Mouse (Mus musculus) urinary bladder, postnatal 25 days (tissue): ENCODE results near the gene Atp2c2.

ENCODE experiments used
- DNase-seq: peaks from one replicate; pipeline ENCODE4 v3.0.0; 2022; ENCODE audit warnings: low spot score

The Atp2c2 gene

GRCm38 (mm10) chr8:119784676-119785075 lies 84.9 kb downstream of the Atp2c2 start:
- DNase-seq: no peak

GRCm38 (mm10) chr8:119785764-119786405 lies 86.1 kb downstream of the Atp2c2 start:
- no peak for DNase-seq

GRCm38 (mm10) chr8:119786871-119787270 lies 87.1 kb downstream of the Atp2c2 start:
- no peak for DNase-seq

GRCm38 (mm10) chr8:119787341-119787740 lies 87.5 kb downstream of the Atp2c2 start:
- no peak for DNase-seq

GRCm38 (mm10) chr8:119788607-119789381 lies 89.0 kb downstream of the Atp2c2 start:
- DNase-seq: no peak

DNA sequence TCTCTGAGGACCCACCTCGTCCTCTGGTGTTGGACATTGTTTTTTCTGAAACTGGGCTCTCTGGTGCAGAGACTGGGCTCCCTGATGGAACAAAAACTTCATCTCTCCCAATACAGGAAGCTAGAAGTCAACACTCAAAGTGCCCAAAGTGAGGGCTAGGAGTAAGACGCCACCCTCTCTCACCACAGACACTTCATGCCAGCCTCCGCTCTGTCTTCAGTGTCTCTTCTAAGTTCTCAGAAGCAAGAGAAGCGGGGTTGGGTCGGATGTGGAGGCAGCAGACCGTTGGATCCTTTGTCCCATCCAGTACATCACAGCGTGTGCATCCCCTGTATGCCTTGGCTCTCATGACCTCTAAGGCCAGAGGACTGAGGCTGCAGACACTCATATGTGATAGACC lies 89.8 kb downstream of the Atp2c2 start:
- DNase-seq: no peak

DNA sequence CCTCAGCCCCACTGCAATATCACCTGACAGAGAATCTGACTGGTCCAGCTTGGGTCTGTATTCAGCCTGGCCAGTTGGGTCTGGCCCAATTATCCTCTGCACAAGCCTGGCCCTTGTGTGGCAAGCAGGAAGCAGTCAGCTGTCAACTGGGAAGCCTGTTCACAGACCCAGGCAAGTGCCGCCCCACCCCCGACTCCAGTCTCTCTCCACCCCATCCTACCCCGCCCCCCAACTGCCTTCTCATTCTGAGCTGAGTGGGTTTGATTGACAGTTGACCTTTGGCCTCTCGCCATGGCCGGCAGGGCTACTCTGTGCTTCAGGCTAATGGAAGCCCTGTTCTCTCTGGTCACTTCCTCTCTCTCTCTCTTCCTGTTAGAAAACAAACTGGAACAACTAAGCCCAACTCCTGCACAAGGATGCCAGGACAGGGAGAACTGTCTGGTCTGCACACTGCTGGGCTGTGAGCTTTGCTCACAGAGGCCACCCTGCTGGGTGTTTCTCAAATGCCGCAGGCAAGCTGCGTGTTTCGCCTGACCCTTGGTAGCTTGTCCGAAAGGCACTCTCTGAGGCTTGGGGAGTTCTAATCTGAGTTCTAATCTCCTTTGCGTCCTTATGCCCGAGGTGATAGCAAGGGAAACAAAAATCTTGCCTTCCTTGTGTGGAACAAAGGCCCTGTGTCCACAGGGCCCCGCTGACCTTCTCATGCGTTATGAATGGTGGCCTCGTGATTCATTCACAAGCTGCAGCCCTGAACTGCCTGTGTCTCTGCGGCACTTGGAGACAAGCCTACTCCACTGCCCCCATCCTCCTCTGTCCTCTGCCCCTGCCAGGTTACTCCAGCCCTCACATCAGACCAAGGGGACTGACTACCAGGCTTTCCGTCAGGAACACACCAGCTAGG lies 92.2 kb downstream of the Atp2c2 start:
- DNase-seq: no peak

DNA sequence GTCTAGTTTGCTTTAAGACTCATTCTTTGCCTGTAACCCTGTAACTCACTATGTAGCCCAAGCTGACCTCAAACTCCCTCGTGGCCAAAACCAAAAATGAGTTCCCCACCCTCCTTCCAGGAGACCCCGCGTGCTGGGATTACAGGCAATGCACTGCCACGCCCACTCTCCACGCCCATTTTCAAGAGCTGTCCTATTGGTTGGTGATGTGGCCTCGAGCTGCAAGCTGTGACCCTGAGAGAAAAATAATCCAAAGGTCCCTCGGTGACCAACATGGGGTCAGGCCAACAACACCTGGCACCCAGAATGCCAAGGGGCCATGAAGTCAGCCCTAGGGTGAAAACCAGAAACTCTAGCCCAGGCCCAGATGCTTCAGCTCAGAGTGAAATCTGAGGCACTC lies 94.9 kb downstream of the Atp2c2 start:
- DNase-seq: no peak

DNA sequence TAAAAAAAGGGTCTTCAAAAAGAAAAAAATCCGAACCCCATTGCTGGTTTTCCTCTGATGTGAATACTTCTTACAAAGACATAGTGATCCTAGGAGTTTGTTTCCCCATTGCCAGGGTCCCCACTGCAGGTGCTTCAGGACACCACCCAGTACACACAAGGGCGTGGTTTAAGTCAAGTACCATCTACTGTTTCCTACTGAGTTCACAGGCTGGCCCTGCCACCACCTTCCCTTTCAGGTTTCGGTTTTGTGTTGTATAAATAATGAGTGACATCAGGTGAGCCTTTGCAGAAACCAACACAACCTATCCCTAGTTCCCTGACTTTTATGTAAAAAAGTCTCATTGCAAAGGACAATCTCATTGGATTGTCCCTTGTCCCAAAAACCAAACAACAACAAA lies 95.8 kb downstream of the Atp2c2 start:
- DNase-seq: no peak

DNA sequence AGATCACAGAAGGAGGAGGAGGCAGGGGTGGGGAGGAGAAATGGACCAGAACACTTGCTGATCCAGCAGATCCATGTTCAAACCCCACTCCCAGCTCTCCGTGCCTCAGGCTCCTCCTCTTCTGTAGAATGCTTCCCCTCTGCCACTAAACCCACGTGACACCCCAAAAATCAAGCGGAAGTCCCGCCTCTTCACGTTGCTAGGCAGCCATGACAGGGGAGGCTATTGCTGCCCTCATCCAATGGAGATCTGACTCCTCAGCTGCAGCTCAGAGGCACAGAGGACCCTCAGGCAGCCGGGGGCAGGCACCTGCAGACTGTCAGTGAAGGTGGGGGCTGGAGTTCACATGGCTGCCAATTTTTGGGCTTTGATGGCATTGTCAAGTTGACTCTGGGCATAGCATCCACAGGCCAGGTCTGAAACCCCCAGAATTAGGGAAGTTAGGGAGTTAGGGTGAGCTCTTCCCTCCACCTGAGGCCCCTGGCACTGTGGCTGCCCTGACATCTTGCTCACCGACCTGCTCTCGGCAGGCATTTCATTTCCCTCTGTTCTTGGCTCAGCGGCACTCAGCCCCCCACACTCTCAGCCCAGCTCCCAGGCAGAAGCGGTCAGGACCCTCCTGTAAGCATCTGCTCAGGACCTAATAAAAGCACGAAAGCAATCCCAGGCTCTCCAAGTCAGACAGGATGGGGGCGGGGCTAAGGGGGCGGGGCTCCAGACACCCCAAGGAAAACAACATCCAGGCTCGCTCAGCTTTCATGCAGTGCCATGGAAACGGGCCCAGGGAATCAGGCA lies 98.6 kb downstream of the Atp2c2 start:
- no peak for DNase-seq

DNA sequence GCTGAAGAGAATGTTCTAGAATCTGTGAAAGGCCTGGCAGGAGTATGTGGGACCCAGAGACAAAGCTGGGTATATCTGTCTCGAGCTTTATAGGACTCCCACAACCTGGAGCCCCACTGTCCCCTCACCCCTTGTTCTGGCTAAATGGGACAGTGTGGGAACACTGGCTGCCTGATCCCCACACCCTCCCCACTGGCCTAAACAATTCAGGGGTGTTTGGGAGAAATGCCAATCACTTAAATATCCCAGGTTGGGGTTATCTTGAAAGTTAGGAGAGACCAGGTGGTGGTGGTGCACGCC lies 99.1 kb downstream of the Atp2c2 start:
- DNase-seq: no peak

- no peak for DNase-seq
These were observed 101.4 kb downstream of the Atp2c2 start for GRCm38 (mm10) chr8:119801168-119801567.

DNA sequence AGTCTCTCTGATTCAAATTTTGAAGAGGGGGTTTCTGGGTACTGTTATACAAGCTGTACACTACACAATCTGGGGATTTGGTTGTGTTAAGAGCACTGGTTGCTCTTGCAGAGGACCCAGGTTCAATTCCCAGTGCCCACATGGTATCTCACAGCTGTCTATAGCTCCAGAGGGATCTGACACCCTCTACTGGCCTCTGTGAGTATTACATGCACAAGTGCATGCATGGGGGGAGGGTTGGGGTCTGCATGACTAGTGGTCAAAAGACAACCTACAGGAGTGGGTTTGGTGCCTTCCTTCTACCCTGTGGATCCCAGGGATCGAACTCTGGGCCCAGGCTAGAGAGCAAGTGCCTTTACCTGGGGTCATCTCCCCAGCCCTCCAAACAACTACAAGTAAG lies 102.8 kb downstream of the Atp2c2 start:
- no peak for DNase-seq

DNA sequence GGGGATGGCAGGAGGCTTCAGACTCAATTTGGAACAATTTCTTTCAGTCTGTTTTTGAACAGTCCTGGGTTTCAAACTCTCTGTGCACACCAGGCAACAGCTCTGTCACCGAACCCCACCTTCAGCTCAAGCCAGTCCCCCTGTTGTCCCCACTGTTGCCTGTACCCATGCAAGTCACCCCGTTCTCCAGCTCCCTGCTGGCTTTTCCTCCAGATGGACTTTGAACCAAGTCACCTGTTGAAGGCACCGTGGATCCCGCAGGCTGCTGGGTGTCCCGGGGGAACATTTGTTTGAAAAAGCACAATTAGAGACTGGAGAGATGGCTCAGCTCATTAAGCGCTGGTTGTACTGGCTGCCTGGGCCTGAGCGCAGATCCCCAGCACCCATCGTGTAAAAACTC lies 105.5 kb downstream of the Atp2c2 start:
- DNase-seq: no peak

GRCm38 (mm10) chr8:119806422-119807263 lies 106.8 kb downstream of the Atp2c2 start:
- DNase-seq: no peak
